Mouse (Mus musculus) myocyte (in vitro differentiated cells): ENCODE results near the gene Rgs3. TPM values are rescaled to one million over a fixed set of nuclear protein-coding genes. Genes with fewer than 3 reads are reported as not detected.

ENCODE experiments used
- H3K27me3 ChIP-seq: one replicate; pipeline ENCODE4 v1.6.1; 2011; ENCODE audit not compliant: control insufficient read depth, insufficient read depth, insufficient read length
- H3K36me3 ChIP-seq: one replicate; pipeline ENCODE4 v1.6.1; 2011; ENCODE audit not compliant: control insufficient read depth, insufficient read depth
- H3K4me2 ChIP-seq: one replicate; pipeline ENCODE4 v1.6.1; 2011; ENCODE audit warnings: low read depth, control low read depth
- H3K4me3 ChIP-seq: one replicate; pipeline ENCODE4 v1.5.1; 2011; ENCODE audit warnings: mild to moderate bottlenecking, control low read depth, moderate library complexity
- H3K79me2 ChIP-seq: one replicate; pipeline ENCODE4 v1.6.1; 2011; ENCODE audit not compliant: control insufficient read depth, insufficient read depth
- H3ac ChIP-seq: one replicate; pipeline ENCODE4 v1.6.1; 2011; ENCODE audit not compliant: control insufficient read depth, insufficient read length
- CEBPB ChIP-seq: IDR thresholded peaks from 2 replicates; pipeline ENCODE4 v1.6.1; 2011; ENCODE audit warnings: mild to moderate bottlenecking, moderate library complexity; ENCODE audit not compliant: poor library complexity, insufficient read depth, severe bottlenecking
- E2F4 ChIP-seq: IDR thresholded peaks from one replicate; pipeline ENCODE4 v1.6.1; 2011; ENCODE audit warnings: mild to moderate bottlenecking, control low read depth, moderate library complexity; ENCODE audit not compliant: insufficient read depth
- MAX ChIP-seq: IDR thresholded peaks from one replicate; pipeline ENCODE4 v1.6.1; 2011; ENCODE audit warnings: low read depth, mild to moderate bottlenecking, control low read depth
- MYOD1 ChIP-seq, 3 experiments: IDR thresholded peaks; one replicate each; pipeline ENCODE4 v1.6.1; 2011; ENCODE audit warnings: control low read depth in 2 of 3, low read depth in 2 of 3, mild to moderate bottlenecking in 2 of 3, moderate library complexity in 1 of 3; ENCODE audit not compliant: insufficient read length in 2 of 3, control insufficient read depth in 1 of 3
- MYOG ChIP-seq, 3 experiments: IDR thresholded peaks; one replicate each; pipeline ENCODE4 v1.6.1; 2011; ENCODE audit warnings: control low read depth in 2 of 3, low read depth in 2 of 3, mild to moderate bottlenecking in 2 of 3; ENCODE audit not compliant: insufficient read length in 2 of 3, control insufficient read depth in 1 of 3, insufficient read depth in 1 of 3
- POLR2A ChIP-seq: IDR thresholded peaks from one replicate; pipeline ENCODE4 v1.6.1; 2011; ENCODE audit warnings: low read depth, mild to moderate bottlenecking, control low read depth, moderate library complexity; ENCODE audit not compliant: insufficient read length
- POLR2AphosphoS2 ChIP-seq: IDR thresholded peaks from one replicate; pipeline ENCODE4 v1.6.1; 2011; ENCODE audit warnings: low read depth, control low read depth; ENCODE audit not compliant: insufficient read length
- REST ChIP-seq: IDR thresholded peaks from one replicate; pipeline ENCODE4 v1.6.1; 2011; ENCODE audit warnings: mild to moderate bottlenecking, control low read depth, moderate library complexity; ENCODE audit not compliant: insufficient read depth, insufficient read length
- SRF ChIP-seq: IDR thresholded peaks from one replicate; pipeline ENCODE4 v1.6.1; 2011; ENCODE audit warnings: low read depth; ENCODE audit not compliant: control insufficient read depth, insufficient read length
- TCF12 ChIP-seq: IDR thresholded peaks from one replicate; pipeline ENCODE4 v1.6.1; 2011; ENCODE audit warnings: mild to moderate bottlenecking, control low read depth; ENCODE audit not compliant: poor library complexity, insufficient read depth, severe bottlenecking
- TCF3 ChIP-seq: IDR thresholded peaks from one replicate; pipeline ENCODE4 v1.6.1; 2011; ENCODE audit warnings: low read depth, control low read depth; ENCODE audit not compliant: insufficient read length
- USF1 ChIP-seq: IDR thresholded peaks from one replicate; pipeline ENCODE4 v1.6.1; 2011; ENCODE audit warnings: low read depth, mild to moderate bottlenecking, control low read depth, moderate library complexity
- polyA plus RNA-seq: library from polyadenylated mRNA; unstranded; fragments of >200 nt; fragmentation: generic; extraction: Trizol; gene quantifications from one replicate; pipeline ENCODE4 v1.2.1, GENCODE M21; 2012; ENCODE audit warnings: missing spikeins

Gene Rgs3
- polyA plus RNA-seq, 1 experiment, result 40.4 TPM

- Histone ChIP-seq H3K27me3 (no peaks in the 10 kb centered on the region), H3ac (no peak overlapping the region), H3K4me2 (no peak overlapping the region), H3K36me3 (no peaks in the 10 kb centered on the region), H3K79me2 (no peaks in the 10 kb centered on the region), H3K4me3 (no peak overlapping the region)
- TF ChIP-seq CEBPB, result no peak
- no peak for TF ChIP-seq POLR2AphosphoS2
- no peak for TF ChIP-seq USF1
- no peak for TF ChIP-seq E2F4
- no peak for TF ChIP-seq MYOG (IDR thresholded peaks at IDR 0.05; ENCODE audit: control insufficient read depth in 1 of 3, insufficient read depth in 1 of 3, insufficient read length in 2 of 3, low read depth in 2 of 3)
- TF ChIP-seq REST, result no peak
- TF ChIP-seq POLR2A, result no peak
- no peak for TF ChIP-seq TCF12
- TF ChIP-seq TCF3, result no peak
- no peak for TF ChIP-seq MAX
- no peak for TF ChIP-seq SRF
- TF ChIP-seq MYOD1 (IDR thresholded peaks at IDR 0.05; ENCODE audit: control insufficient read depth in 1 of 3, insufficient read length in 2 of 3, low read depth in 2 of 3), result no peak
Measured at GRCm38 (mm10) chr4:62607805-62608204, 48.2 kb downstream of the Rgs3 start.

GRCm38 (mm10) chr4:62609333-62609732 is 49.7 kb downstream of the Rgs3 start:
- TF ChIP-seq REST, result no peak
- no peak for TF ChIP-seq TCF3
- TF ChIP-seq E2F4, result no peak
- TF ChIP-seq SRF, result no peak
- no peak for TF ChIP-seq MYOG (IDR thresholded peaks at IDR 0.05; ENCODE audit: control insufficient read depth in 1 of 3, insufficient read depth in 1 of 3, insufficient read length in 2 of 3, low read depth in 2 of 3)
- no peak for TF ChIP-seq POLR2AphosphoS2
- no peak for TF ChIP-seq CEBPB
- H3K27me3 ChIP-seq, result peaks cover 9% of the 10 kb centered on the region
- H3ac ChIP-seq, result no peak overlapping the region
- no peak overlapping the region for H3K4me3 ChIP-seq
- H3K79me2 ChIP-seq, result no peaks in the 10 kb centered on the region
- no peaks in the 10 kb centered on the region for H3K36me3 ChIP-seq
- no peak overlapping the region for H3K4me2 ChIP-seq

- no peaks in the 10 kb centered on the region for H3K36me3 ChIP-seq
- peaks cover 15% of the 10 kb centered on the region for H3K27me3 ChIP-seq
- H3K4me2 ChIP-seq, result no peak overlapping the region
- no peaks in the 10 kb centered on the region for H3K79me2 ChIP-seq
- no peak overlapping the region for H3K4me3 ChIP-seq
- no peak overlapping the region for H3ac ChIP-seq
- TF ChIP-seq E2F4 (no peak), TCF3 (no peak), USF1 (no peak), POLR2A (no peak), REST (no peak), TCF12 (no peak), MYOG (IDR thresholded peaks at IDR 0.05; ENCODE audit: control insufficient read depth in 1 of 3, insufficient read depth in 1 of 3, insufficient read length in 2 of 3, low read depth in 2 of 3) (no peak)
Measured at GRCm38 (mm10) chr4:62610142-62610675, 50.6 kb downstream of the Rgs3 start.

GRCm38 (mm10) chr4:62612601-62613501 is 53.2 kb downstream of the Rgs3 start:
- no peak for TF ChIP-seq SRF
- no peak for TF ChIP-seq CEBPB
- TF ChIP-seq POLR2AphosphoS2, result no peak
- no peak for TF ChIP-seq REST
- no peak for TF ChIP-seq TCF12
- no peak for TF ChIP-seq USF1
- TF ChIP-seq E2F4, result no peak
- Histone ChIP-seq H3K36me3 (no peaks in the 10 kb centered on the region), H3K27me3 (peaks cover 34% of the 10 kb centered on the region), H3ac (no peak overlapping the region), H3K79me2 (no peaks in the 10 kb centered on the region), H3K4me2 (no peak overlapping the region), H3K4me3 (no peak overlapping the region)

GRCm38 (mm10) chr4:62613646-62614365 is 54.2 kb downstream of the Rgs3 start:
- TF ChIP-seq MYOD1 (IDR thresholded peaks at IDR 0.05; ENCODE audit: control insufficient read depth in 1 of 3, insufficient read length in 2 of 3, low read depth in 2 of 3) (no peak), POLR2AphosphoS2 (no peak), POLR2A (no peak), MYOG (IDR thresholded peaks at IDR 0.05; ENCODE audit: control insufficient read depth in 1 of 3, insufficient read depth in 1 of 3, insufficient read length in 2 of 3, low read depth in 2 of 3) (no peak)
- Histone ChIP-seq H3K4me2 (no peak overlapping the region), H3ac (no peak overlapping the region), H3K27me3 (peaks cover 39% of the 10 kb centered on the region), H3K36me3 (no peaks in the 10 kb centered on the region), H3K4me3 (no peak overlapping the region), H3K79me2 (no peaks in the 10 kb centered on the region)
